Mouse (Mus musculus) layer of hippocampus, postnatal 14 days (tissue): ENCODE measurements at regions not wholly inside any gene's neighbourhood (a gene's known extent, or its start where the extent isn't known, plus 50 kb on each side); places are given as distances from the start of the nearest gene placed in this dataset.
A peak's percentile ranks its signal among the peaks of the same experiment; 100 is the strongest.

Experiments
- DNase-seq, 2 experiments: peaks; one replicate each; pipeline ENCODE4 v3.0.0; 2021 to 2022; ENCODE audit warnings: low spot score in 2 of 2, mixed read lengths in 1 of 2

- no peak for DNase-seq
These were observed 895.8 kb upstream of the Tmprss15 start for GRCm38 (mm10) chr16:79986746-79987145.

- no peak for DNase-seq
These were observed 881.2 kb upstream of the Tmprss15 start for GRCm38 (mm10) chr16:79972146-79972545.

GRCm38 (mm10) chr16:79937042-79937441, 846.1 kb upstream of the Tmprss15 start:
- DNase-seq = no peak

GRCm38 (mm10) chr16:79907126-79907525, 816.2 kb upstream of the Tmprss15 start:
- DNase-seq = no peak

- peak in 1 of 2 experiments; percentile 24 for DNase-seq
These were observed 810.6 kb upstream of the Tmprss15 start for GRCm38 (mm10) chr16:79901467-79901866.

DNA sequence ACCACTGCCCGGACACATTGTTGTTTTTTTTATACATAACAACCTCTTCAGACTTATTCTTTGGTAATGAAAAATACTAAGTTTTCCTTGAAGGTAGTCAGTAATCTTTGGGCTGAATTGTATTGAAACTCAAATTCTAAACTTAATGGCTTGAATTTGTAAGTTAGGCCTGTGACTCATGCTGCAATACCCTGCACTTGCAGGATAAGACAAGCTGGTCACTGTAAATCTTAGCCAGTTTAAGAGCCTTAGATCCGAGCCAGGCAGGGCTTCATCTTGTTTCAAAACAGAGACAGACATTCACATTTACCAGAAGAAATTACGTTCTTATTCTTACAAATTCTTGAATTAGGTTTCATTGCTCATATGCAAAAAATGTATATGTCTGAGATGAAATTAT, 791.0 kb upstream of the Tmprss15 start:
- no peak for DNase-seq

GRCm38 (mm10) chr16:79878063-79878462, 787.2 kb upstream of the Tmprss15 start:
- no peak for DNase-seq

- DNase-seq = no peak
These were observed 785.9 kb upstream of the Tmprss15 start for GRCm38 (mm10) chr16:79876827-79877226.

DNA sequence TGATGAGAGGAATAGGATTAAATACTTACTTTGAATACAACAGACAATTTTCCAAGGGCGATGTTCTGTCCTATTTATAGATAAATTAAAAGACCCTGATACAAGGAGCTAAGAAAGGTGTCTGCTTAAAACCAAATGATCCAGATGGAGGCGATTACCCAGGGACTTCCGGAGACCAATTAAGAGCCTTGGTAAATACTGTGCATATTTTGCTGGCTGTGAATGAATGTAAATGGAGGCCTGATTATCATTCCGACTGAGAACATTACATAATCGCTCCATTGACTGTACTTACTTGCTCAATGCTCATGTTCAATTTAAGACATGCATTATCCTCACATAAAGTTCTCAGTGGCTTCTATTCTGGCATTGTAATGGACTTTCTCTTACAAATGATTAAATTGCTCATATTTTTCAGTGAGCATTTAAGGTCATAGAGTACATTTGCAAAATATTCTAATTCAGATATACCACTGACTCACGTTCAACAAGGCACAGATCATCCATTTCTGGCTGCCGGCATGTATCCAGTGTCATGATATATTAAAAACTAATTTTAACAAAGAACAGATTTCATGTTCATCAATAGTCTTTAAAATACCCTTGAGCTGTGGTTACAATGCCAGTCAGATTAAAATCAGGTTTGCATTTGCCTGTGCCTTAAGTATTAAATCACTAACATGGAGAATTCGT, 779.8 kb upstream of the Tmprss15 start:
- no peak for DNase-seq

- no peak for DNase-seq
These were observed 768.6 kb upstream of the Tmprss15 start for GRCm38 (mm10) chr16:79859540-79859939.

GRCm38 (mm10) chr16:79849152-79849551, 758.3 kb upstream of the Tmprss15 start:
- DNase-seq = no peak

- no peak for DNase-seq
These were observed 726.0 kb upstream of the Tmprss15 start for GRCm38 (mm10) chr16:79816913-79817312.

DNA sequence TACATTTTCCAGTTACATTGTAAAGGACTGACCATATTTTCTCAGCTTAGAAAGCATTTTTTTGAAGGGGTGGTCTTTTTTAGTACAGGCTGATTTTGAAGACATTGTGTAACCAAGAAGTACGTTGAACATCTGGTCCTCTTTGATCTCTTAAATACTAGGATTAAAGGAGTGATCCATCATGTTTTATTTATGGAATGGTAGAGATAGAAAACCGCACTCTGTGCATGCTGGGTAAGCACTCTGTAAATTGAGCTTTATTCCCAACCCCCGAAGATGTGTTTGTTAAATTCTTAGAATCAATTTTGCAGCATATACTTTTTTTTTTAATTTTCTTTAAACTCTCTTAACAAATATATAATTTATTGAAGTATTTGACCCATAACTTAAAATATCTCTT, 687.8 kb upstream of the Tmprss15 start:
- DNase-seq = no peak
